Mouse (Mus musculus) olfactory bulb, adult 2 months (tissue): ENCODE data around the gene Timp4. TPM values are rescaled to one million over a fixed set of nuclear protein-coding genes. Genes with fewer than 3 reads are reported as not detected.

Experiments used
- H3K27ac ChIP-seq: fragments of 200-500 bp; 2 replicates; pipeline ENCODE4 v1.5.1; 2012; ENCODE audit warnings: low read depth, low read length; ENCODE audit not compliant: insufficient read depth
- H3K4me1 ChIP-seq: fragments of 200-500 bp; 2 replicates; pipeline ENCODE4 v1.6.1; 2012; ENCODE audit warnings: low read length; ENCODE audit not compliant: control insufficient read depth, insufficient read depth
- H3K4me3 ChIP-seq: fragments of 200-500 bp; 2 replicates; pipeline ENCODE4 v1.5.1; 2012; ENCODE audit warnings: mild to moderate bottlenecking, low read depth, low read length, moderate library complexity; ENCODE audit not compliant: insufficient read depth
- CTCF ChIP-seq: fragments of 200-500 bp; IDR thresholded peaks from 2 replicates; pipeline ENCODE4 v1.5.1; 2012; ENCODE audit warnings: low read depth, mild to moderate bottlenecking, low read length, moderate library complexity; ENCODE audit not compliant: insufficient read depth
- POLR2A ChIP-seq: fragments of 200-500 bp; IDR thresholded peaks from 2 replicates; pipeline ENCODE4 v1.6.1; 2012; ENCODE audit warnings: mild to moderate bottlenecking, low read depth, low read length, moderate library complexity; ENCODE audit not compliant: insufficient read depth
- WGBS: fragments of 180-500 bp; shearing (Covaris S2); methylation state at CpG from one replicate; pipeline ENCODE4 v1.1.7; 2018; 5-methylcytosine and 5-hydroxymethylcytosine counted together
- polyA plus RNA-seq: library from polyadenylated mRNA; stranded (reverse); fragments of >200 nt; gene quantifications from 2 replicates; pipeline ENCODE4 v1.2.4, GENCODE M21; 2012; ENCODE audit warnings: low replicate concordance; ENCODE audit not compliant: missing spikeins, insufficient read depth, insufficient read length

The Timp4 gene
- polyA plus RNA-seq, 1 experiment, result not detected

DNA sequence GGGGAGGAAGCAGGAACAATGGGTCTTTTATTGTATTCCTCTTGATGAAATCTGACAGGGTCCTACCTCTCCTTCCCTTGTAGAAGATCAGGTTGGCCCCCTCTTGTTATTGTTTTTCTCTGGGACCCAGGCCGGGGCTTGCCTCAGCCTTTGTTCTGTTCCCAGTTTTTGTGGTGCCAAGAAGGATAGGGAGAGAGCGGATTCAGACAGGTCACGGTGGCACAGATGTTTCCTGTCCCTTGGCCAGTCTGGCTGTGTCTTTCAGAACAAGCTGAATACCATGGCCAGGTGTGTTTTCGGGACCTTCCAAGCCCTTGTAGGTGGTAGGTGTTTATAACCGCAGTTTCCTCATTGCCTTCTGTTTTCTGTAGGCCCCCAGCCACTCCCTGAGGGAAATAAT lies 38.9 kb downstream of the Timp4 start:
- 65% methylated on average over 5 of the region's 5 CpGs for WGBS
- H3K4me3 ChIP-seq, result no peak overlapping the region
- peaks cover 3% of the 10 kb centered on the region for H3K4me1 ChIP-seq
- TF ChIP-seq CTCF, result no peak
- TF ChIP-seq POLR2A, result no peak
- H3K27ac ChIP-seq, result no peak overlapping the region

DNA sequence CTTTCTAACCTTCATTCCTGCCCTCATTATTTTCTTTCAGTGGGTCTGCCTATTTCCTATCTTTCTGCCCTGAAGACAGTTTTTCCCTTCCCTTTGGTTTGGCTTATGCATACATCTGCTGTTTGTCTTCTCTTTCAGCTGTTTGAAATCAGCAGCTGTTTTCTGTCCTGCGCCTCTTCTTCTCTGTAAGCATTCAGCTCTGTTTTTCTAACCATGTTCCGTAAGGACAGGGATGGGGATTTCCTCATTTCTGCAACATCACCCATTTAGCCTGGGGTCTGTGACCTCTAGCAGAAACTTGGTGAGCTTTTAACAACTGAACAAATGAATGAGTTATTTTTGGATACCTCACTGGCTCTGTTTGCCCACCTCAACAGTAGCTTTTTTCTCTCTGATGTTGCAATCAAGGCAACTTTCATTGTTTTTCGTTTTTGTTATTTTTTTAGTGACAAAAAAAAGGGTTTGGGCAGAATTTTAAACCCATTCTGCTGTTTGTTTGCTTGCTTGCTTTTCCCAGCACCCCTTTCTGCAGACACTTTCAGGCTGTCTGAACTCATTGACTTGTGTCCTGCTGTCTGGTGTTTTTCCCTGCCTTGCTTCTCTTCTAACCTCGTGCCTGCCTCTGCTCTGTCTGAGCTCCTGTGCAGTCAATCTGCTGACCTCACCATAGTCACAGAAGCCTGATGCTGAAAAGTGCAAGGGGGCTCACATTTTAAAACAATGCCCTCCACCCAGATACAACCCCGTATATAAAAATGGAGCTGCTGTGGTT lies 39.7 kb downstream of the Timp4 start:
- H3K27ac ChIP-seq, result no peak overlapping the region
- 44% methylated on average over 5 of the region's 5 CpGs for WGBS
- H3K4me3 ChIP-seq, result no peak overlapping the region
- H3K4me1 ChIP-seq, result peaks cover 3% of the 10 kb centered on the region
- TF ChIP-seq CTCF (no peak), POLR2A (no peak)

DNA sequence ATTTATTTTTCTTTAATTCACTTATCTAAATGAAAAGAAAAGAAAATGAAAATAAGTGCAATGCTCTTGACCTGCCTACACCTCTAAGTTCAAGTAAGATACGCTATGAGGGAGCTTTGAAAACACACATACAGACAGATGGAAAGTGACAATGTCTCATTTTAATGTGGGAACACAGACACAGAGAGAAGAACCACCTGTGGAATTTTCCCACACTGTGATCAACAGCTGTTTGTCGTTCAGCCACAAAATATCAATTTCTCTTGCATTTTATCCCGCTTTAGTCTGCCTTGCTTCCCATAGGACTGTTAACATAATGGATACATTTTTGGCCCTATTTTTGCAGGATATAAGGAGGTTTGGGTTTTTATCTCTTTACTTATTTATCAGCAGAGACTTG lies 41.2 kb downstream of the Timp4 start:
- H3K4me1 ChIP-seq, result peaks cover 3% of the 10 kb centered on the region
- TF ChIP-seq POLR2A (no peak), CTCF (no peak)
- no peak overlapping the region for H3K27ac ChIP-seq
- 96% methylated on average over 3 of the region's 3 CpGs for WGBS
- H3K4me3 ChIP-seq, result no peak overlapping the region

DNA sequence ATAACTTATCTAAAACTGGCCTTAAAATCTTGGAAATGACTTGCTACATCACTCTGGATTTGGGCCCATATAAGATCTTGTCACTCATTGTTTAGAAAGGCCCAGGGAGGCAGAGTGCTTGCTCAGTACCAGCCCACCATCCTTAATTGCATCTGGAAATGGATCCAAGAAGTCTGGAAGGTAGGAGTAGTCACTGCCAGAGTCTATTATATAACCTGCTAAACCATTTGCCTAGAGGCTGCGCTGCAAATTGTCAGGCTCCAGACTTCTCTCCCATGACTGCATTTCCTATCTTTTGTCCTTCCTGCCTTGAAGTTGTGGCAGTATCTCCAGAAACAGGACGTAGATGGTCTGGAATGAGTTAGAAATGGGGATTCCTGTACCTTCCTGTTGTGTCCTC lies 41.8 kb downstream of the Timp4 start:
- TF ChIP-seq CTCF (no peak), POLR2A (no peak)
- H3K27ac ChIP-seq, result no peak overlapping the region
- WGBS, result 31% methylated on average over 2 of the region's 2 CpGs

DNA sequence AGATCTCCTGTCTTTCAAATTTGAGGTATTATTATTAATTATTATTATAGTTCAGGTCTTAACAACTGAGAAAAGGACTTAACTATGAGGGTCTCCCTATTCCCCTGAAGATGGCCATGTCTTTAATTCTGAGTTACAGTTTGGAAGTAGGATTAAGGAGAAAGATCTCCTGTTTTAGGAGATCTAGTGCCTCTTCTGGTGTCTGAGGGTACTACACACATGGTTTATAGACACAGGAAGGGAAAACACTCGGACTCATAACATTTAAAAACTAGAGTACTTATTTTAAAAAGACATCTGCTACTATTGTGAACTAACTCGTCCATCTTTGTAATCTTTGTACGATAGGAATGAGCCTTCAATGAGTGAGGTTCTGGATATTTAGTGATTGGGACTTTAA lies 49.0 kb downstream of the Timp4 start:
- Histone ChIP-seq H3K27ac (no peak overlapping the region), H3K4me1 (no peaks in the 10 kb centered on the region), H3K4me3 (no peak overlapping the region)
- 74% methylated on average over 3 of the region's 3 CpGs for WGBS
- TF ChIP-seq CTCF, result no peak
- TF ChIP-seq POLR2A, result no peak

More for the DNA sequence above, 41.8 kb downstream of the Timp4 start:
- no peak overlapping the region for H3K4me3 ChIP-seq
- peaks cover 3% of the 10 kb centered on the region for H3K4me1 ChIP-seq

DNA sequence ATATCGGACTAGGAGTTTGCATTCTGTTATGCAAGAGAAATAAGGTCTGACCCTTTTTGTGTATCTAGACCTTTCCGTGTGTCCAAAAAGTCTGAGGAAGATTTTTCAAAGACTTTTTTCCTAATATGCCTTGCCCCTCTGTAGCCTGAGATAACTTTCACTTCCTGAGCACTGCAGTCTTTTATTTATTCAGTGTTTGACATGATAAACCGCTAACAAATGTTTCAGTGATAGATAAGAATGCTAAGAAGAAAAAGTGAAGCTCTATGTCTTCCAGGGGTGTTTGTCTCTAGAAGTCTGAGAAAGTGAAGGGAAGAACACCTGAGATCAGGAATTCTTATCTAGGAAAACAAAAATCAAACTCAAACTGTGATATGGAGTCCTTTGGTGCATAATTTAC lies 51.3 kb downstream of the Timp4 start:
- Histone ChIP-seq H3K4me1 (no peaks in the 10 kb centered on the region), H3K4me3 (no peak overlapping the region), H3K27ac (no peak overlapping the region)
- TF ChIP-seq POLR2A, result no peak
- TF ChIP-seq CTCF, result no peak
- 87% methylated on average over 3 of the region's 3 CpGs for WGBS

Other genes starting within 250 kb of the Timp4 start
- not detected in 2 replicates for gene Tamm41, start 214.3 kb downstream of the Timp4 start, polyA plus RNA-seq
- gene Syn2, start 117.3 kb downstream of the Timp4 start, polyA plus RNA-seq, result 93.0 TPM in 1 of 2 replicates, not detected in the other
- gene Gm17482, start 24.9 kb downstream of the Timp4 start, polyA plus RNA-seq, result not detected in 2 replicates
- gene Pparg, start 108.7 kb upstream of the Timp4 start, polyA plus RNA-seq, result not detected in 2 replicates